Mouse (Mus musculus) heart, embryonic 12.5 days (tissue): Measurements from ENCODE around the gene Myom3. TPM values are rescaled to one million over a fixed set of nuclear protein-coding genes. Genes with fewer than 3 reads are reported as not detected.

ENCODE experiments used
- ATAC-seq: fragments of 200-750 bp; cut with Nextera tagmentation; 2 replicates; pipeline ENCODE4 v1.8.0; 2017; ENCODE audit warnings: moderate TSS enrichment, moderate library complexity; ENCODE audit not compliant: insufficient number of reproducible peaks, low FRiP score
- H3K27ac ChIP-seq: fragments of 300-500 bp; sonication (generic); 2 replicates; pipeline ENCODE4 v1.5.1; 2016; ENCODE audit warnings: mild to moderate bottlenecking, moderate library complexity; ENCODE audit not compliant: poor library complexity, severe bottlenecking
- H3K27me3 ChIP-seq: fragments of 300-500 bp; sonication (generic); replicated peaks from 2 replicates; pipeline ENCODE4 v1.6.1; 2016; ENCODE audit warnings: mild to moderate bottlenecking, moderate library complexity
- H3K36me3 ChIP-seq: fragments of 300-500 bp; sonication (generic); 2 replicates; pipeline ENCODE4 v1.6.1; 2016; ENCODE audit warnings: mild to moderate bottlenecking, moderate library complexity
- H3K4me1 ChIP-seq: fragments of 300-500 bp; sonication (generic); replicated peaks from 2 replicates; pipeline ENCODE4 v1.6.1; 2016; ENCODE audit warnings: mild to moderate bottlenecking
- H3K4me2 ChIP-seq: fragments of 300-500 bp; sonication (generic); 2 replicates; pipeline ENCODE4 v1.6.1; 2016; ENCODE audit warnings: mild to moderate bottlenecking, moderate library complexity
- H3K4me3 ChIP-seq: fragments of 300-500 bp; sonication (generic); 2 replicates; pipeline ENCODE4 v1.5.1; 2016; ENCODE audit warnings: mild to moderate bottlenecking
- H3K9ac ChIP-seq: fragments of 300-500 bp; sonication (generic); 2 replicates; pipeline ENCODE4 v1.6.1; 2016; ENCODE audit warnings: mild to moderate bottlenecking, moderate library complexity
- H3K9me3 ChIP-seq: fragments of 300-500 bp; sonication (generic); replicated peaks from 2 replicates; pipeline ENCODE4 v1.6.1; 2016; ENCODE audit warnings: mild to moderate bottlenecking, moderate library complexity
- WGBS: fragments of 180-500 bp; shearing (Covaris S2); methylation state at CpG from one replicate; pipeline ENCODE4 v1.1.7; 2016; 5-methylcytosine and 5-hydroxymethylcytosine counted together
- polyA plus RNA-seq: library from polyadenylated mRNA; unstranded; fragments of >200 nt; fragmentation: Nextera tagmentation; extraction: Ambion mirVana; gene quantifications from 2 replicates; pipeline ENCODE4 v1.2.1, GENCODE M21; 2016

The Myom3 gene
- polyA plus RNA-seq, 1 experiment from 2014 or later: 0.08 TPM

- 44% methylated on average over 4 of the region's 4 CpGs for WGBS
- Histone ChIP-seq H3K9me3 (0 out of 2 replicates have a peak, but pooled peaks cover 10% of the 10 kb centered on the region), H3K36me3 (no peaks in the 10 kb centered on the region), H3K4me2 (no peak overlapping the region), H3K27me3 (no peaks in the 10 kb centered on the region), H3K4me3 (no peak overlapping the region), H3K9ac (no peak overlapping the region), H3K4me1 (peaks cover under 1% of the 10 kb centered on the region; the same call in 1 of the 2 replicates), H3K27ac (no peak overlapping the region)
- ATAC-seq: no peak
Observed at GRCm38 (mm10) chr4:135803299-135803698, 43.8 kb downstream of the Myom3 start.

DNA sequence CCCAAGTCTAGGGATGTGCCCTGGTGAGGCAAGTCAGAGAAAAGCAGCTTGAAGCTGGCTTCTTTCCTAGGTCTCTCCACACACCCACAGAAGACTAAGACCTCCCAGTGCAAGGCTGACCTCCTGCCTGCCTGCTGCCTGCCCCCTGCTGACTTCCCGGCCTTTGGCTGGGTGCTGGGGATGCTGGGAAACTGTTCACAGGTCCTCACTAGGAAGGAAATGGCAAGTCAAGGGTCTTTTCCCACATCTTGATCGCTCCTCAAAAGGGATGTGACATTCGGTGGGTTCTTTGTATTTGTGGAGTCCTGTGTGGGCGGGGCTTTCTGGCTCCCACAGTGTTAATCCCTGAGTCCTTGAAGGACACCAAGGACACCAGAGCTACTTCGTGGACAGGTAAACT lies 44.7 kb downstream of the Myom3 start:
- Histone ChIP-seq H3K4me3 (no peak overlapping the region), H3K9me3 (0 out of 2 replicates have a peak, but pooled peaks cover 10% of the 10 kb centered on the region), H3K4me1 (no peaks in the 10 kb centered on the region), H3K9ac (no peak overlapping the region), H3K27ac (no peak overlapping the region), H3K27me3 (no peaks in the 10 kb centered on the region), H3K36me3 (no peaks in the 10 kb centered on the region), H3K4me2 (no peak overlapping the region)
- 75% methylated on average over 5 of the region's 5 CpGs for WGBS
- ATAC-seq: no peak

DNA sequence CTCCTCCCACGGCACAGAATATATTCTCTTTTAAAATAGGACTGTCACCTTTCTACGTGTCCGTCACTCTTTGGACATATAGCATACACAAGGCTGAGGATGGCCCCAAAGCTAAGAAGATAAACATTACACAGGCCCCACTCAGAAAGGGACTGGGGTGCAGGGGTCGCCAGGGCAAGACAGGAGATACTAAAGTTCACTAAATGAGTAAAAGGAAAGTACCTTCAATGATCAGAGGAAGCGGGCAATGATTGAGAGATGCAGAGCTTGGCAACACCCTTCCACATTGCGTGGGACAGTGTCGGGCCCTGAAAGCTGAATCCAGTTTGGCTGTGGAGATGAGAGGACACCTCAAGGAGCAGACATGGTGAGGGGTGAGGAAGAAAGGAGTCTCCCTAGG lies 55.4 kb downstream of the Myom3 start:
- 77% methylated on average over 7 of the region's 7 CpGs for WGBS
- no peak overlapping the region for H3K4me2 ChIP-seq

DNA sequence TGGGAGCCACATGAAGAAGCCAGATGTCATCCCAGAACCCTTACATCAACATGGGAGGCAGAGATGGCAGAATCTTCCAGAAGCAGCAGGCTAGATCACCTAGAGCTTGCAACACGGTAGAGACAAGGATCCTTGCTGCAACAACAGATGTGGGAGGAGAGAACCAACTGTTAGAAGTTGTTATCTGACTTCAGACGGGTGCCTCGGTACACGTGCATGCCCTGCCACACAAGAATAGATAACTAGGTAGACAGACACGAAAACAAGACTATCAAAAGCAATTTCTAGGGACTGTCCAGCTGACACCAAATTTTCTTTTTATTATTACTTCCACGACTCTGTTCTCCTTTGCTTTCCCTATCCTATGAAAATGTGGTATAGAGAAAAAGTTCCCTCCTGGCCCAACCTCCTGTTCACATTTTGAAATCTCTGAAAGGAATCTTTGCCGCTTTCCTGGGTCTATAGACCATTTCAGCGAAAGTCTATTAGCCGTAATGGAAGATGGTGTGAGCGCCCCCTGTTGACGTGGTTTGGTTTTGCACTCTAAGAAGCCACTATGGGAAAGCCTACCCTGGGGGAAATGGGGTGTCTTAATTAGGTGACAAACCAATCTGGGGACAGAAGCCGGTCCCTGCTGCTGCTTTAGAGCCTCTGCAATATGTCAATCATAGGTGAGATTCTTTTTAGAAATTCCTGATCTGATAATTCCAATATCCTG lies 57.5 kb downstream of the Myom3 start:
- Histone ChIP-seq H3K36me3 (no peaks in the 10 kb centered on the region), H3K27me3 (no peaks in the 10 kb centered on the region), H3K9ac (no peak overlapping the region), H3K4me2 (no peak overlapping the region), H3K27ac (no peak overlapping the region), H3K4me3 (no peak overlapping the region), H3K4me1 (peaks cover 4% of the 10 kb centered on the region), H3K9me3 (peaks cover 3% of the 10 kb centered on the region)
- no peak for ATAC-seq
- WGBS: 28% methylated on average over 12 of the region's 12 CpGs

More for the DNA sequence above, 55.4 kb downstream of the Myom3 start:
- Histone ChIP-seq H3K9ac (no peak overlapping the region), H3K27ac (no peak overlapping the region), H3K27me3 (no peaks in the 10 kb centered on the region), H3K4me3 (no peak overlapping the region), H3K9me3 (peaks cover 3% of the 10 kb centered on the region), H3K36me3 (no peaks in the 10 kb centered on the region), H3K4me1 (peaks cover 6% of the 10 kb centered on the region; the same call in 1 of the 2 replicates)
- ATAC-seq: no peak

GRCm38 (mm10) chr4:135818366-135818765 lies 58.9 kb downstream of the Myom3 start:
- no peak overlapping the region for H3K9ac ChIP-seq
- no peaks in the 10 kb centered on the region for H3K9me3 ChIP-seq
- H3K27ac ChIP-seq: no peak overlapping the region
- 84% methylated on average over 3 of the region's 3 CpGs for WGBS
- peaks cover 4% of the 10 kb centered on the region for H3K4me1 ChIP-seq
- no peaks in the 10 kb centered on the region for H3K36me3 ChIP-seq
- H3K4me2 ChIP-seq: no peak overlapping the region
- no peak overlapping the region for H3K4me3 ChIP-seq
- H3K27me3 ChIP-seq: no peaks in the 10 kb centered on the region
- ATAC-seq: no peak

DNA sequence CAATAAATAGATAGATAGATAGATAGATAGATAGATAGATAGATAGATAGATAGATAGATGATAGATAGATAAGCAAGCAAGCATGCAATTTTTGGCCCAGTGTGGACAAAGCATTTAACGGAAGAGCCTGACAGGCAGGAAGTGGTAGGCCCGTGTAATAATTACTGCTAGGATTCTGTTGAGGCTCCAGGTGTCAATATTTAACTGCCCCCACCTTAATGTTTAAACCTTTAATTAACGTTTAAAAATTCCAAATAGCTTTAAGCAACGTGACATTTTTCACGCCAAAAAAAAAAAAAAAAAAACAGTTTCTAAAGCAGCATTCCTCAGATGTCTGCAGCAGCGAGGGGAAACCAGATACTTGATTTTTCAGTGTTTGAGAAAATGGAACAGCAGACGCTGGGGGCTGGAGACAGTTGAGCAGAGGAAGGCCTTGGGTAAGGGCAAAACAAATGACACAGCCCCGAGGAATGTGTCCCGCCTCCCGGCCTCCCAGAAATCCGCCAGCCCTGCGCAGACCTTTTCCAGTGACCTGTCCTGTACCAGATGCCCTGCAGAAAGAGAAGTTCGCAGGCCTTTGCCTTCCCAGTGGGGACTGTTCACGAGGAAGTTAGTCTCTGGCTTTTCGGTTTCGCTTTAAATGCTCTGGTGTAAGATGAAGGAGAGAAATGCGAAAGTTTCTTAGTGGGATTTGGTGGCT lies 60.5 kb downstream of the Myom3 start:
- Histone ChIP-seq H3K4me1 (peaks cover 4% of the 10 kb centered on the region), H3K9ac (no peak overlapping the region), H3K9me3 (no peaks in the 10 kb centered on the region), H3K4me2 (peak overlapping the region; percentile 24; the same call in 1 of the 2 replicates), H3K27ac (peak overlapping the region; percentile 73), H3K27me3 (no peaks in the 10 kb centered on the region), H3K4me3 (no peak overlapping the region), H3K36me3 (no peaks in the 10 kb centered on the region)
- ATAC-seq: peak; percentile 43; the same call in 1 of the 2 replicates
- 47% methylated on average over 17 of the region's 17 CpGs for WGBS

DNA sequence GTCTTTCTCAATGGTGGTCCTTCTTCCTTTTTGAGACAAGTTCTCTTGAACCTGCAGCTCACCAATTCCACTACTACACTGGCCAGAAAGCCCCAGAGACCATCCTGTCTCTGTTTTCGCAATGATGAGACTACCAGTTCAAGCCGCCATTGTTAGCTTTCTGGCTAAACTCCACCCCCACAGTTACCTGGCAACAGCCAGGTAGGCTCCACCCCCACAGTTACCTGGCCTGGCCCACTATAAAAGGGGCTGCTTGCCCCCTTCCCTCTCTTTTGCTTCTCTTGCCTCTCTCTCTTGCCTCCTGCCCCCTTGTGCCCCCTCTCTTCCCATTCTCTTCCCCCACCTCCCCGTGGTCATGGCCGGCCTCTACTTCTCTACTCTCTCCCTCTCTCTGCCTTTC lies 62.3 kb downstream of the Myom3 start:
- H3K4me1 ChIP-seq: peaks cover 4% of the 10 kb centered on the region
- WGBS: 86% methylated on average over 4 of the region's 4 CpGs

GRCm38 (mm10) chr4:135823298-135823697 lies 63.8 kb downstream of the Myom3 start:
- Histone ChIP-seq H3K36me3 (no peaks in the 10 kb centered on the region), H3K4me1 (peaks cover 9% of the 10 kb centered on the region), H3K9me3 (no peaks in the 10 kb centered on the region), H3K27ac (no peak overlapping the region), H3K4me3 (no peak overlapping the region), H3K27me3 (no peaks in the 10 kb centered on the region), H3K4me2 (no peak overlapping the region), H3K9ac (no peak overlapping the region)
- 68% methylated on average over 2 of the region's 2 CpGs for WGBS
- no peak for ATAC-seq

More for the DNA sequence above, 62.3 kb downstream of the Myom3 start:
- H3K27me3 ChIP-seq: no peaks in the 10 kb centered on the region
- H3K9ac ChIP-seq: no peak overlapping the region
- no peak overlapping the region for H3K4me3 ChIP-seq
- no peak for ATAC-seq
- no peaks in the 10 kb centered on the region for H3K36me3 ChIP-seq
- no peaks in the 10 kb centered on the region for H3K9me3 ChIP-seq
- H3K27ac ChIP-seq: no peak overlapping the region
- no peak overlapping the region for H3K4me2 ChIP-seq

GRCm38 (mm10) chr4:135824254-135824653 lies 64.7 kb downstream of the Myom3 start:
- H3K9ac ChIP-seq: no peak overlapping the region
- H3K4me1 ChIP-seq: peaks cover 19% of the 10 kb centered on the region
- H3K9me3 ChIP-seq: no peaks in the 10 kb centered on the region
- H3K4me2 ChIP-seq: no peak overlapping the region
- no peaks in the 10 kb centered on the region for H3K36me3 ChIP-seq
- no peak overlapping the region for H3K4me3 ChIP-seq
- ATAC-seq: no peak
- no peaks in the 10 kb centered on the region for H3K27me3 ChIP-seq
- 50% methylated on average over 8 of the region's 8 CpGs for WGBS
- no peak overlapping the region for H3K27ac ChIP-seq

DNA sequence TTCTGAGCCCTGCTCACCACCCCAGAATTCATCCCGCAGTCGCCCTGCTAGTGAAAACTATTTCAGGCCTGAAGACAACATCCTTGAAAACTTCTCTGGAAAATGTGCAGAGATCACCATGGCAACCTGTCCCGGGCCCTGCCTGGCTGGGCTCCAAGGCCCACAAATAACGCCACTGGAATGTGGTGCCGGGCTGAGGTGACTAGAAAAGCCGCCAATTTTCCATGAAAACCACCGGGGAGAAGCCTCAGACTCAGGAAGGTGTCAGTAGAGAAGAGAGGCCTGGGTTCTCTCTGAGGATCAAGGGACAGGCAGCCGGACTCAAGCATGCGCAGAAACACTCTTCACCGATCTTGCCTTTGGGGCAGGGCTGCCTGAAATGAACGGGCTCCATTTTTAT lies 69.0 kb downstream of the Myom3 start:
- H3K4me1 ChIP-seq: peaks cover 25% of the 10 kb centered on the region
- H3K9ac ChIP-seq: peak overlapping the region; percentile 62
- H3K27ac ChIP-seq: peak overlapping the region; percentile 86
- 13% methylated on average over 11 of the region's 11 CpGs for WGBS
- H3K9me3 ChIP-seq: no peaks in the 10 kb centered on the region
- H3K36me3 ChIP-seq: no peaks in the 10 kb centered on the region
- ATAC-seq: peak; percentile 80
- H3K27me3 ChIP-seq: no peaks in the 10 kb centered on the region
- H3K4me2 ChIP-seq: peak overlapping the region; percentile 44
- 0 out of 2 replicates have a peak overlapping the region, but pooled peaks have one; percentile 9 for H3K4me3 ChIP-seq

- no peaks in the 10 kb centered on the region for H3K27me3 ChIP-seq
- H3K4me3 ChIP-seq: no peak overlapping the region
- no peak overlapping the region for H3K27ac ChIP-seq
- H3K4me2 ChIP-seq: no peak overlapping the region
- H3K4me1 ChIP-seq: peaks cover 25% of the 10 kb centered on the region
- no peak overlapping the region for H3K9ac ChIP-seq
- no peaks in the 10 kb centered on the region for H3K9me3 ChIP-seq
- WGBS: 70% methylated on average over 11 of the region's 11 CpGs
- ATAC-seq: no peak
- H3K36me3 ChIP-seq: no peaks in the 10 kb centered on the region
Observed at GRCm38 (mm10) chr4:135832070-135832469, 72.6 kb downstream of the Myom3 start.
